Mouse (Mus musculus): Measurements from ENCODE around the gene Mrps18b.
"Not testable (repeated sequence)": the region's sequence is repeated elsewhere in the genome, so short reads cannot be mapped to it uniquely, and the experiment has no call there.

Gene Mrps18b

GRCm38 (mm10) chr17:35916297-35917142, at the start of gene Mrps18b, which contains the start of gene Ppp1r10:
Mrps18b (minus strand) TSS chr17:35916389.
Ppp1r10 (plus strand) TSS chr17:35916434.
- peak; percentile 98 for DNase-seq (ENCODE audit: low read depth, low spot score)

GRCm38 (mm10) chr17:35963279-35963678, 47.1 kb upstream of the Mrps18b start:
- no peak for DNase-seq (ENCODE audit: low read depth, low spot score)

- no peak for DNase-seq (ENCODE audit: low read depth, low spot score)
These were observed 42.5 kb upstream of the Mrps18b start for GRCm38 (mm10) chr17:35958533-35959223.

GRCm38 (mm10) chr17:35954665-35955064, 38.5 kb upstream of the Mrps18b start:
- no peak for DNase-seq (ENCODE audit: low read depth, low spot score)

GRCm38 (mm10) chr17:35952559-35952958, 36.4 kb upstream of the Mrps18b start:
- DNase-seq (ENCODE audit: low read depth, low spot score), result not testable (repeated sequence)

- DNase-seq (ENCODE audit: low read depth, low spot score), result not testable (repeated sequence)
These were observed 34.8 kb upstream of the Mrps18b start for GRCm38 (mm10) chr17:35950946-35951345.

- no peak for DNase-seq (ENCODE audit: low read depth, low spot score)
These were observed 23.8 kb upstream of the Mrps18b start for GRCm38 (mm10) chr17:35939941-35940340.

GRCm38 (mm10) chr17:35939108-35939507, 22.9 kb upstream of the Mrps18b start:
- DNase-seq (ENCODE audit: low read depth, low spot score), result no peak

GRCm38 (mm10) chr17:35937700-35938348, 21.6 kb upstream of the Mrps18b start:
- DNase-seq (ENCODE audit: low read depth, low spot score), result peak; percentile 50

- DNase-seq (ENCODE audit: low read depth, low spot score), result not testable (repeated sequence)
These were observed 19.6 kb upstream of the Mrps18b start for GRCm38 (mm10) chr17:35935763-35936162.

GRCm38 (mm10) chr17:35932608-35933007, 16.4 kb upstream of the Mrps18b start:
- DNase-seq (ENCODE audit: low read depth, low spot score), result no peak

- no peak for DNase-seq (ENCODE audit: low read depth, low spot score)
These were observed 14.4 kb upstream of the Mrps18b start for GRCm38 (mm10) chr17:35930627-35931026.

GRCm38 (mm10) chr17:35929534-35929933, 13.3 kb upstream of the Mrps18b start:
- no peak for DNase-seq (ENCODE audit: low read depth, low spot score)

- DNase-seq (ENCODE audit: low read depth, low spot score), result no peak
These were observed 11.3 kb upstream of the Mrps18b start for GRCm38 (mm10) chr17:35927471-35927870.

- DNase-seq (ENCODE audit: low read depth, low spot score), result no peak
These were observed 7.1 kb upstream of the Mrps18b start for GRCm38 (mm10) chr17:35923281-35923680.

- DNase-seq (ENCODE audit: low read depth, low spot score), result no peak
These were observed 6.4 kb upstream of the Mrps18b start for GRCm38 (mm10) chr17:35922566-35922965.

GRCm38 (mm10) chr17:35921710-35922109, 5.5 kb upstream of the Mrps18b start:
- no peak for DNase-seq (ENCODE audit: low read depth, low spot score)

- no peak for DNase-seq (ENCODE audit: low read depth, low spot score)
These were observed 4.8 kb upstream of the Mrps18b start for GRCm38 (mm10) chr17:35920862-35921562.

GRCm38 (mm10) chr17:35920384-35920783, 4.2 kb upstream of the Mrps18b start:
- no peak for DNase-seq (ENCODE audit: low read depth, low spot score)

- no peak for DNase-seq (ENCODE audit: low read depth, low spot score)
These were observed 3.7 kb upstream of the Mrps18b start for GRCm38 (mm10) chr17:35919864-35920301.

- DNase-seq (ENCODE audit: low read depth, low spot score), result peak; percentile 94
These were observed 3.0 kb upstream of the Mrps18b start for GRCm38 (mm10) chr17:35919060-35919715.
